Mouse (Mus musculus): ENCODE measurements around the gene Umps. TPM values are rescaled to one million over a fixed set of nuclear protein-coding genes. Genes with fewer than 3 reads are reported as not detected.

Umps gene
- total and polyA plus RNA-seq, 3 experiments, result 115 to 173 (median 161) TPM

DNA sequence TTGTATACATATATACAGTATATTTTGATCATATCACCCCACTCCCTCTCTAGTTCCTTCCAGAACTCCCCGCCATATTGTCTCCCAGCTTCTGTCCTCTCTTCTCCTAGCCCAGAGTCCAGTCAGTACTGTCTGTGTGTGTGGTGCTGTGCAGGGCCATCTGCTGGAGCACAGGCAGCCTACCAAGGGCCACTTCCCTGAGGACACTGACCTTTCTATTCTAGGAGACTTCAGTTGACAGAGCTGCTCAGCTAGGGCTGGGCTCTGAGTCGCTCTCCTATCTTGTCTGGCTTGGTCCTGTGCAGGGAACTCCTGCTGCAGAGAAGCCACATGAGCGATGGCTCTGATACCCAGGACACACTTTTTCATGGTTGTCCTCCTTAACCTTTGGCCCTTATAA lies 28.7 kb upstream of the Umps start:
- peaks cover 15% of the 10 kb centered on the region for H3K27me3 ChIP-seq (replicated peaks)
- H3K27ac ChIP-seq (ENCODE audit: insufficient read depth, low read depth), result no peak overlapping the region
- no peak for DNase-seq (ENCODE audit: extremely low read depth)
- no peak overlapping the region for H3K9ac ChIP-seq (ENCODE audit: insufficient read depth, low read depth)
- in situ Hi-C loops (cut with MboI; ENCODE audit: low pct_ligation_motif_present, low pct_unique_long_range_greater_than_20kb, low sequenced_read_pairs), result no loop called here
- peaks cover 11 to 32% of the 10 kb centered on the region in 2 experiments for H3K4me1 ChIP-seq (ENCODE audit: control insufficient read depth in 1 of 2, insufficient read depth in 2 of 2)
- no peaks in the 10 kb centered on the region for H3K79me2 ChIP-seq (replicated peaks; ENCODE audit: control insufficient read depth, extremely low read depth, insufficient read depth, poor library complexity, severe bottlenecking)
- TF ChIP-seq IRF4 (IDR thresholded peaks at IDR 0.05; ENCODE audit: low read depth, low read length), result no peak
- TF ChIP-seq ZC3H11A (IDR thresholded peaks at IDR 0.05; ENCODE audit: low read depth, low read length), result no peak
- no peak for TF ChIP-seq MAFK (IDR thresholded peaks at IDR 0.05; ENCODE audit: insufficient replicate concordance, low read length)
- no peak for TF ChIP-seq CHD1 (IDR thresholded peaks at IDR 0.05; ENCODE audit: low read depth, low read length)
- no peak for TF ChIP-seq NELFE (IDR thresholded peaks at IDR 0.05; ENCODE audit: low read depth, low read length)
- no peak for TF ChIP-seq SMC3 (IDR thresholded peaks at IDR 0.05; ENCODE audit: low read depth, low read length)
- TF ChIP-seq TCF12 (IDR thresholded peaks at IDR 0.05; ENCODE audit: low read depth, low read length), result no peak
- TF ChIP-seq POLR2AphosphoS2 (IDR thresholded peaks at IDR 0.05; ENCODE audit: low read depth, low read length), result no peak
- no peak for TF ChIP-seq MEF2A (IDR thresholded peaks at IDR 0.05; ENCODE audit: borderline replicate concordance, low read depth, low read length)
- no peak for TF ChIP-seq RAD21 (IDR thresholded peaks at IDR 0.05; ENCODE audit: low read depth, low read length)
- no peak for TF ChIP-seq MXI1 (IDR thresholded peaks at IDR 0.05; ENCODE audit: low read depth, low read length)
- TF ChIP-seq RCOR1 (conservative IDR thresholded peaks at IDR 0.05; ENCODE audit: low read depth, low read length), result no peak
- no peak for TF ChIP-seq PAX5 (IDR thresholded peaks at IDR 0.05; ENCODE audit: low read length)
- TF ChIP-seq UBTF (IDR thresholded peaks at IDR 0.05; ENCODE audit: low read depth, low read length), result no peak
- TF ChIP-seq NRF1 (IDR thresholded peaks at IDR 0.05; ENCODE audit: low read depth, low read length), result no peak
- TF ChIP-seq BHLHE40 (IDR thresholded peaks at IDR 0.05; ENCODE audit: low read depth, low read length), result no peak
- no peak for TF ChIP-seq HCFC1 (IDR thresholded peaks at IDR 0.05; ENCODE audit: low read depth, low read length)
- H3K9me3 ChIP-seq (replicated peaks; ENCODE audit: low read length), result no peaks in the 10 kb centered on the region
- H3K4me3 ChIP-seq (replicated peaks in 1 of 3; ENCODE audit: low read depth in 2 of 3, low read length in 2 of 3, poor library complexity in 1 of 3), result no peak overlapping the region
- H3K36me3 ChIP-seq (replicated peaks in 1 of 2; ENCODE audit: control insufficient read depth in 1 of 2, insufficient read depth in 1 of 2, low read length in 1 of 2), result no peaks in the 10 kb centered on the region
- H3K4me2 ChIP-seq (ENCODE audit: insufficient read depth, low read depth, poor library complexity, severe bottlenecking), result no peak overlapping the region
- dilution Hi-C loops (cut with MboI; ENCODE audit: extremely low pct_ligation_motif_present, extremely low pct_unique_long_range_greater_than_20kb, low sequenced_read_pairs), result no loop called here

- H3K9ac ChIP-seq (ENCODE audit: insufficient read depth, low read depth), result no peak overlapping the region
- no peak overlapping the region for H3K4me3 ChIP-seq (replicated peaks in 1 of 3; ENCODE audit: low read depth in 2 of 3, low read length in 2 of 3, poor library complexity in 1 of 3)
- no peaks in the 10 kb centered on the region for H3K9me3 ChIP-seq (replicated peaks; ENCODE audit: low read length)
- TF ChIP-seq CTCF (conservative IDR thresholded peaks at IDR 0.05 in 1 of 2, IDR thresholded peaks at IDR 0.05 in 1 of 2; ENCODE audit: low read depth in 2 of 2, low read length in 2 of 2), result no peak
- TF ChIP-seq JUN (IDR thresholded peaks at IDR 0.05; ENCODE audit: insufficient read depth, low read depth, low read length), result no peak
- no peak for TF ChIP-seq NRF1 (IDR thresholded peaks at IDR 0.05; ENCODE audit: low read depth, low read length)
- TF ChIP-seq MAZ (IDR thresholded peaks at IDR 0.05; ENCODE audit: low read depth, low read length), result no peak
- TF ChIP-seq ZC3H11A (IDR thresholded peaks at IDR 0.05; ENCODE audit: low read depth, low read length), result no peak
- in situ Hi-C loops (cut with MboI; ENCODE audit: low pct_ligation_motif_present, low pct_unique_long_range_greater_than_20kb, low sequenced_read_pairs), result no loop called here
- no peaks in the 10 kb centered on the region for H3K36me3 ChIP-seq (replicated peaks in 1 of 2; ENCODE audit: control insufficient read depth in 1 of 2, insufficient read depth in 1 of 2, low read length in 1 of 2)
- no peaks in the 10 kb centered on the region for H3K79me2 ChIP-seq (replicated peaks; ENCODE audit: control insufficient read depth, extremely low read depth, insufficient read depth, poor library complexity, severe bottlenecking)
- peaks cover 11 to 40% of the 10 kb centered on the region in 2 experiments for H3K4me1 ChIP-seq (ENCODE audit: control insufficient read depth in 1 of 2, insufficient read depth in 2 of 2)
- H3K27ac ChIP-seq (ENCODE audit: insufficient read depth, low read depth), result no peak overlapping the region
- no peak overlapping the region for H3K4me2 ChIP-seq (ENCODE audit: insufficient read depth, low read depth, poor library complexity, severe bottlenecking)
- H3K27me3 ChIP-seq (replicated peaks), result peaks cover 15% of the 10 kb centered on the region
- dilution Hi-C loops (cut with MboI; ENCODE audit: extremely low pct_ligation_motif_present, extremely low pct_unique_long_range_greater_than_20kb, low sequenced_read_pairs), result no loop called here
- no peak for DNase-seq (ENCODE audit: extremely low read depth)
These were observed 27.5 kb upstream of the Umps start for GRCm38 (mm10) chr16:33994321-33994720.
